Mouse (Mus musculus) kidney, embryonic 14.5 days (tissue): Measurements from ENCODE around the gene Cant1. TPM values are rescaled to one million over a fixed set of nuclear protein-coding genes. Genes with fewer than 3 reads are reported as not detected.

Experiments used
- ATAC-seq: fragments of 200-750 bp; cut with Nextera tagmentation; 2 replicates; pipeline ENCODE4 v1.8.0; 2017; ENCODE audit warnings: moderate number of reproducible peaks, mild to moderate bottlenecking, moderate TSS enrichment, moderate library complexity; ENCODE audit not compliant: low FRiP score, low TSS enrichment
- H3K27ac ChIP-seq: fragments of 300-500 bp; sonication (generic); 2 replicates; pipeline ENCODE4 v1.5.1; 2014; ENCODE audit warnings: low read depth, mild to moderate bottlenecking, low read length, moderate library complexity, mixed read lengths
- H3K27me3 ChIP-seq: fragments of 300-500 bp; sonication (generic); 2 replicates; pipeline ENCODE4 v1.6.1; 2014; ENCODE audit warnings: mild to moderate bottlenecking, low read length; ENCODE audit not compliant: control insufficient read depth, insufficient read depth
- H3K36me3 ChIP-seq: fragments of 300-500 bp; sonication (generic); 2 replicates; pipeline ENCODE4 v1.6.1; 2014; ENCODE audit warnings: low read length, mixed read lengths; ENCODE audit not compliant: control insufficient read depth, insufficient read depth
- H3K4me1 ChIP-seq: fragments of 300-500 bp; sonication (generic); 2 replicates; pipeline ENCODE4 v1.6.1; 2014; ENCODE audit warnings: low read length, mixed read lengths; ENCODE audit not compliant: control insufficient read depth, insufficient read depth
- H3K4me2 ChIP-seq: fragments of 300-500 bp; sonication (generic); replicated peaks from 2 replicates; pipeline ENCODE4 v1.6.1; 2014; ENCODE audit warnings: low read depth, mild to moderate bottlenecking, low read length
- H3K4me3 ChIP-seq: fragments of 300-500 bp; sonication (generic); 2 replicates; pipeline ENCODE4 v1.5.1; 2014; ENCODE audit warnings: mild to moderate bottlenecking, low read length
- H3K9ac ChIP-seq: fragments of 300-500 bp; sonication (generic); 2 replicates; pipeline ENCODE4 v1.6.1; 2014; ENCODE audit warnings: low read depth, mild to moderate bottlenecking, low read length, moderate library complexity
- H3K9me3 ChIP-seq: fragments of 300-500 bp; sonication (generic); 2 replicates; pipeline ENCODE4 v1.6.1; 2016; ENCODE audit warnings: low read length; ENCODE audit not compliant: control insufficient read depth
- WGBS: fragments of 180-500 bp; shearing (Covaris S2); extraction: QIAGEN DNeasy Blood & Tissue Kit; methylation state at CpG from one replicate; pipeline ENCODE4 v1.1.7; 2014; 5-methylcytosine and 5-hydroxymethylcytosine counted together
- polyA plus RNA-seq: library from polyadenylated mRNA; unstranded; fragments of >200 nt; fragmentation: Nextera tagmentation; extraction: Ambion mirVana; gene quantifications from 2 replicates; pipeline ENCODE4 v1.2.1, GENCODE M21; 2014

The Cant1 gene
- polyA plus RNA-seq, 1 experiment from 2014 or later: 24.1 TPM

DNA sequence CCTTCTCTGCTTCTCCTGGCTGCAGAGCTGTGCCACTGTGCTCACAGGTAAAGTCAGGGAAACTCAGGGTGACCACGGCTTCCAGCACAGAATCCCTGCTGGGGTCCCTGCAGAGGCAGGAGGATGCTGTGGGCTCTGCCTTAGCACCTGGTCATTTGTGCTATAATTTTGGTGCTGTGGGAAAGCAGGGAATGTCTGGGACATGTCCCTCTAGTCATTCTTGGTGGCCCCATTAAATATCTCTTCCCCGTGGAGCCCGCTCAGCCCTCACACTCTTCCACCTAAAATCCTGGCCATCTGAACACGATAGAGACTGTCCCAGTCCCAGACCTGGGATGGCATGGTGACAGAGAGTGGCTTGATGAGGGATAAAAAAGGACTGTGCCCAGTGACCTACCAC, 54.9 kb downstream of the Cant1 start:
- Histone ChIP-seq H3K27me3 (no peaks in the 10 kb centered on the region), H3K4me1 (peaks cover 37% of the 10 kb centered on the region), H3K27ac (no peak overlapping the region), H3K9me3 (no peaks in the 10 kb centered on the region), H3K36me3 (no peaks in the 10 kb centered on the region), H3K4me2 (no peak overlapping the region), H3K9ac (0 out of 2 replicates have a peak overlapping the region, but pooled peaks have one; percentile 9), H3K4me3 (no peak overlapping the region)
- no peak for ATAC-seq
- WGBS: 71% methylated on average over 4 of the region's 4 CpGs

GRCm38 (mm10) chr11:118362971-118363518, 55.8 kb downstream of the Cant1 start:
- H3K9ac ChIP-seq: peak overlapping the region; percentile 44; the same call in 1 of the 2 replicates
- WGBS: 1% methylated on average over 8 of the region's 8 CpGs
- peak overlapping the region; percentile 25 for H3K4me2 ChIP-seq
- H3K4me3 ChIP-seq: no peak overlapping the region
- peak overlapping the region; percentile 89 for H3K27ac ChIP-seq
- H3K27me3 ChIP-seq: no peaks in the 10 kb centered on the region
- ATAC-seq: peak; percentile 91
- no peaks in the 10 kb centered on the region for H3K36me3 ChIP-seq
- H3K9me3 ChIP-seq: no peaks in the 10 kb centered on the region
- peaks cover 37% of the 10 kb centered on the region for H3K4me1 ChIP-seq

- no peaks in the 10 kb centered on the region for H3K36me3 ChIP-seq
- peaks cover 37% of the 10 kb centered on the region for H3K4me1 ChIP-seq
- ATAC-seq: no peak
- peak overlapping the region; percentile 42; the same call in 1 of the 2 replicates for H3K9ac ChIP-seq
- 19% methylated on average over 1 of the region's 1 CpGs for WGBS
- no peaks in the 10 kb centered on the region for H3K9me3 ChIP-seq
- H3K27me3 ChIP-seq: no peaks in the 10 kb centered on the region
- H3K4me3 ChIP-seq: no peak overlapping the region
- H3K4me2 ChIP-seq: peak overlapping the region; percentile 25; the same call in 1 of the 2 replicates
- peak overlapping the region; percentile 89 for H3K27ac ChIP-seq
Observed at GRCm38 (mm10) chr11:118362501-118362900, 56.4 kb downstream of the Cant1 start.

DNA sequence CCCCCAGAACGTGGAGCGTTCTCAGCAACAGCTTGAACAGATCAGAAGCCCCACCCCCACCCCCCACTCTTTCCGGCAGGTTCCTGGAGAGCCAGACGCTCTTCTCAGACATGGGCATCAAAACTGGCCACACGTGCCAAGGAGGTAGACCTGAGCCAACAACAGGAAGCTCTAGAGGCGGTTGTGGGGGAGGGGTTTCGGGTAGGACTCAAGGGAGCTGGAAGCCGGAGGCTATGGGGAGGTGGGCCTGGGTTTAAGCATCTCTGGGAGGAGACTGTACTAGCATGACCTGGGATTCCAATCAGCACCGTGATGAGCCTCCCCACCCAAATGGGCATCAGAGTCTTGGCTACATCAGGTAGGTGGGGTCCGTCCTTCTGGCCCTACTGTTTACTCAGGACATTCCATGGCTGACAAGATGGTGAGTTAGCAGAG, 58.0 kb downstream of the Cant1 start:
- Histone ChIP-seq H3K9me3 (no peaks in the 10 kb centered on the region), H3K4me3 (no peak overlapping the region), H3K36me3 (no peaks in the 10 kb centered on the region), H3K9ac (no peak overlapping the region), H3K4me2 (no peak overlapping the region), H3K27me3 (no peaks in the 10 kb centered on the region), H3K27ac (no peak overlapping the region), H3K4me1 (peaks cover 37% of the 10 kb centered on the region)
- 45% methylated on average over 10 of the region's 10 CpGs for WGBS
- no peak for ATAC-seq

DNA sequence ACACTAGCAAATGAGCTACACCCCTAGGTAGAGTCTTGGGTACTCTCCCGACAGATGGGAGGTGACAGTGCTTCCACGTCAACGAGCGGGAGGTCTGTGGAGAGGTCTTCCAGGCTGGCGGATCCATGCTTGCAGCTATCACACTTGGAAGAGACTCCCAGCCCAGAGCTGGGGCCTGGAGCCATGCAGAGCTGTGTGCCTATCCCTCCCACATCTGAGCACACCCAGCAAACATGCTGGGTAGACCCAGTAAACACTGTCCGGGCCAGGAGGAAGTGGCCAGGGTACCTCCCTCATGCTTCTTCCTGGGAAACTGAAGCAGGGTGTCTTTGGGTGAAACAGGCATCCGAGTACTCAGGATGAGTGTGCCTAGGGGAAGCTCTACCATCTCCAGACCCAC, 58.4 kb downstream of the Cant1 start:
- no peaks in the 10 kb centered on the region for H3K9me3 ChIP-seq
- H3K4me2 ChIP-seq: no peak overlapping the region
- H3K4me1 ChIP-seq: peaks cover 40% of the 10 kb centered on the region
- no peak overlapping the region for H3K27ac ChIP-seq
- H3K9ac ChIP-seq: no peak overlapping the region
- 69% methylated on average over 7 of the region's 7 CpGs for WGBS
- ATAC-seq: no peak
- H3K36me3 ChIP-seq: no peaks in the 10 kb centered on the region
- H3K27me3 ChIP-seq: no peaks in the 10 kb centered on the region
- H3K4me3 ChIP-seq: no peak overlapping the region

Other genes with a start within 250 kb of the Cant1 start
- 11.4 and 12.4 TPM in 2 replicates for gene Cyth1, start 170.5 kb downstream of the Cant1 start, polyA plus RNA-seq
- gene Usp36, start 128.8 kb downstream of the Cant1 start, polyA plus RNA-seq: 12.2 and 18.1 TPM in 2 replicates
- gene Cep295nl, start 76.6 kb downstream of the Cant1 start, polyA plus RNA-seq: 0.41 and 0.42 TPM in 2 replicates
- gene Timp2, start 63.3 kb downstream of the Cant1 start, polyA plus RNA-seq: 58.7 and 102 TPM in 2 replicates
- gene Lgals3bp, start 17.0 kb downstream of the Cant1 start, polyA plus RNA-seq: 11.8 and 13.0 TPM in 2 replicates
- gene C1qtnf1, start 9.1 kb upstream of the Cant1 start, polyA plus RNA-seq: 2.8 and 4.0 TPM in 2 replicates
- 3.9 and 9.7 TPM in 2 replicates for gene Engase, start 57.7 kb upstream of the Cant1 start, polyA plus RNA-seq